Mouse (Mus musculus): ENCODE results near the gene Slc4a2. TPM values are rescaled to one million over a fixed set of nuclear protein-coding genes. Genes with fewer than 3 reads are reported as not detected.

Gene Slc4a2
- 7.7 and 28.6 TPM in 2 replicates for polyA plus RNA-seq (2021; fragmentation: Nextera tagmentation)
- long read RNA-seq, experiment 1, full-length matches to known transcripts, result 2 of 15 reads
- long read RNA-seq, experiment 1, partial matches to known transcripts, result 8 of 15 reads
- long read RNA-seq, experiment 1, other reads (novel, unspliced or antisense), result 5 of 15 reads
- long read RNA-seq, experiment 2, full-length matches to known transcripts, result 36 of 95 reads
- long read RNA-seq, experiment 2, partial matches to known transcripts, result 15 of 95 reads
- long read RNA-seq, experiment 2, other reads (novel, unspliced or antisense), result 44 of 95 reads

GRCm38 (mm10) chr5:24423129-24424003 is at the start of gene Slc4a2, which contains the start of gene Cdk5:
TSS of gene Slc4a2 (plus strand) at chr5:24423837.
TSS of gene Cdk5 (minus strand) at chr5:24423530.

DNA sequence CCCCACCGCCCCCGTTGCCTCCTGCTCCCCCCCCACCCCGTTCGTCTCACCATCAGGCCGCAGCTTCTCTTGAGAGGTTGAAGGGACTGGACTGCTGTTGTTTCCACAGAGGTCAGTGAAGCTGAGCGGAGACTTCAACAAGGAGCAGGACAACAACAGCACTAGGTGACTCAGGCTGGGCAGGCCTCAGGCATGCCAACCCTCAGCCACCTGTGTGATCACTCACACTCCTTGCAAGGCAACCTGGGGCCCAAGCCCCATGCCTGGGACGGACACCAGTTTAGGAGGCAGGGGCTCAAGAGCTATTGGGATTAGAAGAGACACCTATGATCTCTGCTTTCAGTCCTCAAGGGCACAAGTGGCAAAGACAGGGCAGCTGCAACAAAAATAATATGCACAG is 31.8 kb upstream of the Slc4a2 start, which contains the start of gene Atg9b:
TSS of gene Atg9b (minus strand) at position 280 of the 400 bp plus-strand sequence.

DNA sequence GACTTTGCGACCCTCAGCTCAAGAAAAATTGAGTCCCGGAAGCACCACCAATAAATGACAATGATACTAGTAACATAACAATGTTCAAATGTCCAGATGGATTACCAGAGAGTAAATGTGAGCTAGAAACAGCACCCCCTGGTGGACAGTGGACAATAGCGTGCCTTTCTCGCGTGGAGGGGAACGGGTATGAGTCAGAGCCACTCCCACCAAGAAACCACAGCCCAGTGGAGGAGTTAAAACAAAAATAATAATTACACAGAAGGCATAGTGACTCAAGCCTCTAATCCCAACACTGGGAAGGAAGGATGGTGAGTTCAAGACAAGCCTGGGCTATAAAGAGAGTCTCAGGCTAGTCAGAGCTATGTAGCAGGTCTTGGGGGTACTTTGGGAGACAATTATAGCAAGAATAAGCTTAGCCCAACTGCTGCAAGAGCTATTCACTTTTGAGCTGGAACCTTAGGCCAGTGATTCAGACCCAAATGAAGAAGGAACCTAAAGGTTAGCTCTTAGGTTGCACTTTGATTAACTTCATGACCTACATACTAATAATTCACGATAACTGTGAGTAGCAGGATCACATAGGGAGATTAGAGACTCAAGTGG is 30.1 kb upstream of the Slc4a2 start, which contains the start of gene Abcb8:
TSS of gene Abcb8 (plus strand) at position 272 of the 606 bp plus-strand sequence.

GRCm38 (mm10) chr5:24413042-24413693 is 10.5 kb upstream of the Slc4a2 start, which contains the start of gene Asic3:
TSS of gene Asic3 (plus strand) at chr5:24413392.

GRCm38 (mm10) chr5:24444746-24445427 is 21.2 kb downstream of the Slc4a2 start, which contains the start of gene Fastk:
TSS of gene Fastk (minus strand) at chr5:24445287.

GRCm38 (mm10) chr5:24447624-24448298 is 24.1 kb downstream of the Slc4a2 start, which contains the start of gene Tmub1:
TSS of gene Tmub1 (minus strand) at chr5:24447854.

DNA sequence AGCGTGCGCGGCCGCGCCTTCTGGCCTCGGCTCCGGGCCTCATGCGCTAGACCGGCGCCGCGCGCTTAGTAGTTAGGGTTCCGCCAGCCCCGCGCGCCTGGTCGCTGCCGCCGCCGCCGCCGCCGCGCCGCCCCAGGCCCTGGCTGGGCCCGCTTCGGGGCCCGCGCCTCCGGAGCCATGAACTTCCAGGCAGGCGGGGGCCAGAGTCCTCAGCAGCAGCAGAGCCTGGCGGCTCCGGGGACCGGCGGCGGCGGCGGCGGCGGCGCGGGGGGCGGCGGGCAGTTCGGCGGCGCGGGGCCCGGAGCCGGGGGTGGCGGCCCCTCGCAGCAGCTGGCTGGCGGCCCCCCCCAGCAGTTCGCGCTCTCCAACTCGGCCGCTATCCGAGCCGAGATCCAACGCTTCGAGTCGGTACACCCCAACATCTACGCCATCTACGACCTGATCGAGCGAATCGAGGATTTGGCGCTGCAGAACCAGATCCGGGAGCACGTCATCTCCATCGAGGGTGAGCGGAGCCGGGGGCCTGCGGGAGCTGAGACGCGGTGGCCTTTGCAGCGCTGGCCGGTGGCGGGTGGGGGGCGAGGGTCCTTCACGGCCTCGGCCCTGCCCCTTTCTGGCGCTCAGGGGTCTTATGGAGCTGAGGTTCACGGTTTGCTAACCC is 28.5 kb downstream of the Slc4a2 start, which contains the start of gene Agap3:
TSS of gene Agap3 (plus strand) at position 148 of the 661 bp plus-strand sequence.

Other genes starting within 250 kb of the Slc4a2 start
- 3.3 and 4.7 TPM in 2 replicates for gene Kcnh2, start 72.2 kb upstream of the Slc4a2 start, polyA plus RNA-seq (2021; fragmentation: Nextera tagmentation)
- gene Nos3, start 59.0 kb upstream of the Slc4a2 start, polyA plus RNA-seq (2021; fragmentation: Nextera tagmentation), result 1.2 TPM in 2 replicates
- 2.4 and 2.5 TPM in 2 replicates for gene Atg9b, start 31.7 kb upstream of the Slc4a2 start, polyA plus RNA-seq (2021; fragmentation: Nextera tagmentation)
- 43.5 and 52.0 TPM in 2 replicates for gene Abcb8, start 30.2 kb upstream of the Slc4a2 start, polyA plus RNA-seq (2021; fragmentation: Nextera tagmentation)
- not detected in 2 replicates for gene Asic3, start 10.4 kb upstream of the Slc4a2 start, polyA plus RNA-seq (2021; fragmentation: Nextera tagmentation)
- gene Cdk5, start 307 bp upstream of the Slc4a2 start, polyA plus RNA-seq (2021; fragmentation: Nextera tagmentation), result 126 and 130 TPM in 2 replicates
- 137 and 164 TPM in 2 replicates for gene Fastk, start 21.4 kb downstream of the Slc4a2 start, polyA plus RNA-seq (2021; fragmentation: Nextera tagmentation)
- gene Tmub1, start 24.0 kb downstream of the Slc4a2 start, polyA plus RNA-seq (2021; fragmentation: Nextera tagmentation), result 28.7 and 29.8 TPM in 2 replicates
- gene Agap3, start 28.3 kb downstream of the Slc4a2 start, polyA plus RNA-seq (2021; fragmentation: Nextera tagmentation), result 66.1 and 69.7 TPM in 2 replicates
- gene Gbx1, start 103.4 kb downstream of the Slc4a2 start, polyA plus RNA-seq (2021; fragmentation: Nextera tagmentation), result 0.04 TPM in 1 of 2 replicates, not detected in the other
- gene Asb10, start 117.1 kb downstream of the Slc4a2 start, polyA plus RNA-seq (2021; fragmentation: Nextera tagmentation), result 0.38 and 0.40 TPM in 2 replicates
- not detected in 2 replicates for gene 4931409K22Rik, start 133.0 kb downstream of the Slc4a2 start, polyA plus RNA-seq (2021; fragmentation: Nextera tagmentation)
- gene Abcf2, start 153.6 kb downstream of the Slc4a2 start, polyA plus RNA-seq (2021; fragmentation: Nextera tagmentation), result 71.2 and 72.9 TPM in 2 replicates
- gene Chpf2, start 162.9 kb downstream of the Slc4a2 start, polyA plus RNA-seq (2021; fragmentation: Nextera tagmentation), result 12.2 and 15.9 TPM in 2 replicates
- 8.8 and 9.1 TPM in 2 replicates for gene Smarcd3, start 200.6 kb downstream of the Slc4a2 start, polyA plus RNA-seq (2021; fragmentation: Nextera tagmentation)

Measured in layer of hippocampus, adult 6 months (tissue).